8 mouse cellular contexts compared by ENCODE assay signal in the genomic region with DNA sequence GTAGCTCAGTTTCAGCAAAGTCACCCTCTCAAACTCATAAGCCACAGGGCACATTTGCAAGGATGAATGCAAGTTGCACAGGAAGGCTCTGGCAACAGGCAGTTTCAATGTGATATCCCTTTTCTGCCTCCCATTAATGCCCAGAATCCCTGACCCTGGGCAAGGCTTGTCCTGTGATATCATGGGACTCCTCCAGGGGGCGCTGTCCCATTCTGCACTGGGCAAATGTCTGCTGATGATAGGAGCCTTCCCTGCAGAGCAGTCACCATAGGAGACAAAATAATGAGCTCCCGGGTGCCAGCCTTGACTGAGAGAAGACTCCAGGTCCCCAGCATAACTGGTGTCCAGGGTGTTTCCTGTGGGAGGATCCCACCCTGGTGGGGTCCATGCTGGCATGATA. TPM values are rescaled to one million over a fixed set of nuclear protein-coding genes. Genes with fewer than 3 reads are reported as not detected.
A peak's percentile ranks its signal among the peaks of the same experiment; 100 is the strongest.
DNase-seq lines count a peak whose midpoint lies in the region; ATAC-seq and TF ChIP-seq lines count a peak whose summit lies in the region.

No protein-coding gene starts in this region.

- H3K4me1 ChIP-seq in hindbrain, embryonic 11.5 days (replicated peaks; ENCODE audit: control insufficient read depth, insufficient read depth, low read length), result peaks cover 4% of the 10 kb centered on the region
- H3K4me1 ChIP-seq in hindbrain, embryonic 16.5 days (ENCODE audit: control insufficient read depth, insufficient read depth, low read depth, low read length), result peaks cover 11% of the 10 kb centered on the region
- H3K4me1 ChIP-seq in thymus, adult 2 months (replicated peaks; ENCODE audit: control insufficient read depth, insufficient read depth, low read length), result no peaks in the 10 kb centered on the region
- H3K4me1 ChIP-seq in cortical plate, adult 2 months (ENCODE audit: control insufficient read depth, insufficient read depth, low read length), result no peaks in the 10 kb centered on the region
- peaks cover 23% of the 10 kb centered on the region for H3K4me1 ChIP-seq in limb, embryonic 11.5 days (ENCODE audit: control insufficient read depth, insufficient read depth, low read length)
- H3K4me1 ChIP-seq in forebrain, embryonic 14.5 days (ENCODE audit: control insufficient read depth, insufficient read depth, low read length), result peaks cover 10% of the 10 kb centered on the region; the same call in 1 of the 2 replicates

- H3K27ac ChIP-seq in hindbrain, embryonic 11.5 days (ENCODE audit: low read depth, low read length), result no peak overlapping the region
- H3K27ac ChIP-seq in hindbrain, embryonic 16.5 days (ENCODE audit: low read depth, low read length), result no peak overlapping the region
- H3K27ac ChIP-seq in thymus, adult 2 months (ENCODE audit: control insufficient read depth, insufficient read depth, low read length), result no peak overlapping the region
- H3K27ac ChIP-seq in cortical plate, adult 2 months (ENCODE audit: insufficient read depth, low read length), result no peak overlapping the region
- no peak overlapping the region for H3K27ac ChIP-seq in limb, embryonic 11.5 days (replicated peaks; ENCODE audit: low read depth, low read length)
- no peak overlapping the region for H3K27ac ChIP-seq in forebrain, embryonic 14.5 days (ENCODE audit: low read depth, low read length)

- H3K4me3 ChIP-seq in hindbrain, embryonic 11.5 days (ENCODE audit: low read depth, low read length), result no peak overlapping the region
- no peak overlapping the region for H3K4me3 ChIP-seq in hindbrain, embryonic 16.5 days (ENCODE audit: low read length)
- H3K4me3 ChIP-seq in thymus, adult 2 months (ENCODE audit: control insufficient read depth, insufficient read depth, low read length), result no peak overlapping the region
- H3K4me3 ChIP-seq in cortical plate, adult 2 months (ENCODE audit: insufficient read depth, low read length), result no peak overlapping the region
- H3K4me3 ChIP-seq in limb, embryonic 11.5 days (ENCODE audit: low read depth, low read length), result no peak overlapping the region
- no peak overlapping the region for H3K4me3 ChIP-seq in forebrain, embryonic 14.5 days (ENCODE audit: low read depth, low read length)

- 26% methylated on average over 2 of the region's 2 CpGs for WGBS in hindbrain, embryonic 11.5 days
- 14% methylated on average over 2 of the region's 2 CpGs for WGBS in hindbrain, embryonic 16.5 days
- 33% methylated on average over 2 of the region's 2 CpGs for WGBS in thymus, adult 2 months
- WGBS in limb, embryonic 11.5 days, result 11% methylated on average over 2 of the region's 2 CpGs
- WGBS in forebrain, embryonic 14.5 days, result 10% methylated on average over 2 of the region's 2 CpGs

- TF ChIP-seq POLR2A in thymus, adult 2 months (IDR thresholded peaks at IDR 0.05; ENCODE audit: control insufficient read depth, extremely low read depth, insufficient read depth, low read length, poor library complexity), result no peak
- no peak for TF ChIP-seq POLR2A in cortical plate, adult 2 months (IDR thresholded peaks at IDR 0.05; ENCODE audit: extremely low read depth, insufficient read depth, low read length)

- peaks cover 29% of the 10 kb centered on the region for H3K27me3 ChIP-seq in hindbrain, embryonic 11.5 days (ENCODE audit: control insufficient read depth, insufficient read depth, low read length)
- peaks cover 27% of the 10 kb centered on the region for H3K27me3 ChIP-seq in hindbrain, embryonic 16.5 days (replicated peaks; ENCODE audit: control insufficient read depth, insufficient read depth, low read length)
- H3K27me3 ChIP-seq in thymus, adult 2 months (ENCODE audit: control insufficient read depth, insufficient read depth, low read length), result peaks cover 17% of the 10 kb centered on the region; the same call in 1 of the 2 replicates
- H3K27me3 ChIP-seq in limb, embryonic 11.5 days (ENCODE audit: control insufficient read depth, insufficient read depth, low read length), result peaks cover 18% of the 10 kb centered on the region
- H3K27me3 ChIP-seq in forebrain, embryonic 14.5 days (replicated peaks; ENCODE audit: control insufficient read depth, insufficient read depth, low read length), result peaks cover 31% of the 10 kb centered on the region

- H3K36me3 ChIP-seq in hindbrain, embryonic 11.5 days (ENCODE audit: control insufficient read depth, insufficient read depth, low read length), result no peaks in the 10 kb centered on the region
- no peaks in the 10 kb centered on the region for H3K36me3 ChIP-seq in hindbrain, embryonic 16.5 days (ENCODE audit: control insufficient read depth, insufficient read depth, low read length)
- no peaks in the 10 kb centered on the region for H3K36me3 ChIP-seq in thymus, adult 2 months (ENCODE audit: control insufficient read depth, insufficient read depth, low read length)
- no peaks in the 10 kb centered on the region for H3K36me3 ChIP-seq in limb, embryonic 11.5 days (ENCODE audit: control insufficient read depth, insufficient read depth, low read length)
- H3K36me3 ChIP-seq in forebrain, embryonic 14.5 days (ENCODE audit: control insufficient read depth, insufficient read depth, low read length), result no peaks in the 10 kb centered on the region

- no peaks in the 10 kb centered on the region for H3K9me3 ChIP-seq in hindbrain, embryonic 11.5 days (ENCODE audit: control insufficient read depth, low read length)
- H3K9me3 ChIP-seq in hindbrain, embryonic 16.5 days (ENCODE audit: control insufficient read depth, low read length), result no peaks in the 10 kb centered on the region
- H3K9me3 ChIP-seq in limb, embryonic 11.5 days (ENCODE audit: control insufficient read depth, low read length), result no peaks in the 10 kb centered on the region
- no peaks in the 10 kb centered on the region for H3K9me3 ChIP-seq in forebrain, embryonic 14.5 days (replicated peaks; ENCODE audit: control insufficient read depth, low read length)

- H3K4me2 ChIP-seq in hindbrain, embryonic 11.5 days (replicated peaks; ENCODE audit: low read depth, low read length), result no peak overlapping the region
- H3K4me2 ChIP-seq in hindbrain, embryonic 16.5 days (ENCODE audit: low read length), result no peak overlapping the region
- H3K4me2 ChIP-seq in limb, embryonic 11.5 days (ENCODE audit: low read depth, severe bottlenecking), result no peak overlapping the region
- H3K4me2 ChIP-seq in forebrain, embryonic 14.5 days (ENCODE audit: low read length), result no peak overlapping the region

- TF ChIP-seq CTCF in thymus, adult 2 months (IDR thresholded peaks at IDR 0.05; ENCODE audit: borderline replicate concordance, control insufficient read depth, extremely low read depth, insufficient read depth, low read length, poor library complexity), result peak; percentile 54; the same call in 1 of the 2 replicates
- TF ChIP-seq CTCF in cortical plate, adult 2 months (IDR thresholded peaks at IDR 0.05; ENCODE audit: extremely low read depth, insufficient read depth, low read length), result peak; percentile 49; the same call in 1 of the 2 replicates

- H3K9ac ChIP-seq in hindbrain, embryonic 11.5 days (ENCODE audit: low read depth, low read length), result no peak overlapping the region
- H3K9ac ChIP-seq in hindbrain, embryonic 16.5 days (ENCODE audit: low read depth, low read length), result no peak overlapping the region
- no peak overlapping the region for H3K9ac ChIP-seq in limb, embryonic 11.5 days (ENCODE audit: low read length)
- no peak overlapping the region for H3K9ac ChIP-seq in forebrain, embryonic 14.5 days (ENCODE audit: low read length)

- no peak for ATAC-seq in hindbrain, embryonic 11.5 days (ENCODE audit: low FRiP score)
- ATAC-seq in hindbrain, embryonic 16.5 days, result no peak
- ATAC-seq in limb, embryonic 11.5 days (ENCODE audit: insufficient number of reproducible peaks, low FRiP score, low TSS enrichment, low read depth), result no peak
- no peak for ATAC-seq in forebrain, embryonic 14.5 days

- DNase-seq in hindbrain, embryonic 11.5 days (ENCODE audit: low spot score), result peak; percentile 65
- DNase-seq in thymus, adult 2 months, result peak; percentile 22
- DNase-seq in thymus, adult 18-20 months, result no peak
- peak; percentile 65 for DNase-seq in limb, embryonic 11.5 days (ENCODE audit: low spot score)
- DNase-seq in thymus, postnatal 14 days, result peak; percentile 26
- DNase-seq in forebrain, embryonic 14.5 days (ENCODE audit: low spot score), result no peak

RNA-seq across cellular contexts. Expression of gene Pard6b, which starts 28.1 kb away (rescaled TPM):
- polyA plus RNA-seq in hindbrain, embryonic 11.5 days (2014; fragmentation: Nextera tagmentation; extraction: Ambion mirVana), result 7.1 and 7.5 TPM in 2 replicates
- 4.5 and 6.6 TPM in 2 replicates for polyA plus RNA-seq in hindbrain, embryonic 16.5 days (2015; fragmentation: Nextera tagmentation; extraction: Ambion mirVana)
- polyA plus RNA-seq in thymus, adult 2 months (2012; rRNA removed), result 3.4 and 4.2 TPM in 2 replicates
- 3.3 and 3.6 TPM in 2 replicates for polyA plus RNA-seq in cortical plate, adult 2 months (2012; rRNA removed)
- 5.0 and 5.7 TPM in 2 replicates for polyA plus RNA-seq in limb, embryonic 11.5 days (2014; fragmentation: Nextera tagmentation; extraction: Ambion mirVana)
- polyA plus RNA-seq in forebrain, embryonic 14.5 days (2014; fragmentation: Nextera tagmentation; extraction: Ambion mirVana), result 5.0 and 5.6 TPM in 2 replicates

RNA-seq across cellular contexts. Expression of gene Ripor3, which starts 42.3 kb away (rescaled TPM):
- 0.49 and 0.69 TPM in 2 replicates for polyA plus RNA-seq in hindbrain, embryonic 11.5 days (2014; fragmentation: Nextera tagmentation; extraction: Ambion mirVana)
- 0.19 and 0.70 TPM in 2 replicates for polyA plus RNA-seq in hindbrain, embryonic 16.5 days (2015; fragmentation: Nextera tagmentation; extraction: Ambion mirVana)
- polyA plus RNA-seq in thymus, adult 2 months (2012; rRNA removed), result 1.4 and 1.5 TPM in 2 replicates
- 0.40 and 0.50 TPM in 2 replicates for polyA plus RNA-seq in cortical plate, adult 2 months (2012; rRNA removed)
- 0.54 and 0.55 TPM in 2 replicates for polyA plus RNA-seq in limb, embryonic 11.5 days (2014; fragmentation: Nextera tagmentation; extraction: Ambion mirVana)
- 0.22 and 0.42 TPM in 2 replicates for polyA plus RNA-seq in forebrain, embryonic 14.5 days (2014; fragmentation: Nextera tagmentation; extraction: Ambion mirVana)

Comparison
In these comparisons a context has a peak if more than half of its experiments do, and no peak if none do; other contexts are left out.
1. DNase-seq: peak in hindbrain, embryonic 11.5 days (single experiment), thymus, adult 2 months (single experiment), limb, embryonic 11.5 days (single experiment) and thymus, postnatal 14 days (single experiment); none in thymus, adult 18-20 months (0 of 2) and forebrain, embryonic 14.5 days (single experiment).